Mouse (Mus musculus) ovary, postnatal 14 days (tissue): Measurements from ENCODE around the gene Inhbb.

Experiments used
- DNase-seq: peaks from one replicate; pipeline ENCODE4 v3.0.0; 2022; ENCODE audit warnings: low spot score

The Inhbb gene

GRCm38 (mm10) chr1:119419151-119420105, 2.6 kb downstream of the Inhbb start:
- DNase-seq: no peak

GRCm38 (mm10) chr1:119417991-119418390, 4.1 kb downstream of the Inhbb start:
- DNase-seq: no peak

DNA sequence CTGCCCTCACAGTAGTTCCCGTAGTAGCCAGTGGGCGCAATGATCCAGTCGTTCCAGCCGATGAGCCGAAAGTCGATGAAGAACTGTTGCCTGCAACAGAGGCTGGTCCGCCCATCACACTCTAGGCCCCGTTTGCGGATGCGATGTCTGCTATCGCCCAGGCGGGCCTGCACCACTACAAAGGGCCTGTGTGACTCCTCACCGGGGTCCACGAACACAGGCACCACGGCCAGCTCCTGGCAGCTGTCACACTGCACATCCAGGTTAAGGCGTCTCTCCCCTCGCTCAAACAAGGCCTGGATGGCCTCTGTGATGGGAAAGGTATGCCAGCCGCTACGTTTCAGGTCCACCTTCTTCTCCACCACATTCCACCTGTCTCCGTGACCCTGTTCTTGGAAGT, 4.5 kb downstream of the Inhbb start:
- no peak for DNase-seq

DNA sequence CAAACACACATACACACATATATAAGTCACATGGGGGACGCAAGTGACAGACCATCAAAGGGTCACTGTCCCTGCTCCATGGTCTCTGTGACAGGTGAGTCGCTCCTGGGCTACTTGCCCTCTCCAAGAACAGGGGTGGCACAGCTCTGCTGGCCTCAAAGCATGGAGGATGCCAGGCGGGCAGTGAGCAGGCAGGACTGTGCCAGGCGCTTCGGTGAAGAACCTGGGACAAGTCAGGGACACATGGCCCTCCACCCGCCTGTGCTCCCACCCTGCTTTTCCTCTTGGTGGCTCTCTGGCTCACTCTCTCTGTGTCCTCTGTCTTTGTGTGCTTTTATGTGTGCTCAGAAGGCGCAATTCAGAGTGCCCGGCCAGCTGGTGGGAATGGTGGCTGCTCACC, 5.4 kb downstream of the Inhbb start:
- DNase-seq: no peak

DNA sequence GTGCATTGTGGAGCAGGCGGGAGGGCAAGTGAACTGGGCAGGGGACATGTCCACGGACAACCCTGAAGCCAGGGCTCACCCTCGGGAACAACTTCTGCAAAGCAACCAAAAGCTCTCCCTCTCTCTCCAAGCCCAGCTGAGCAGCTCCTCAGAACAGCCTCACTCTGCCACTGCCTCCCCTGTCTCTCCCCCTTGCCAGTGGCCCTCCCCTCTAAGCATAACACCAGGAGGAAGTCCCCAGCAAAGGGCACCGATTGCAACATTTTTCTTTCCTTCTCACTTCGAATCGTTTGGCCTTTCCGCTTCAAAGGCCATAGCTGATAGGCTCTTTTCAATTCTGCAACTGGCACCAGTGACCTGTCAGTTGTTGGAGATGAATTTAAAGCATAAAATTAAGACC, 5.9 kb downstream of the Inhbb start:
- no peak for DNase-seq

- DNase-seq: no peak
These were observed 6.9 kb downstream of the Inhbb start for GRCm38 (mm10) chr1:119415151-119415550.

GRCm38 (mm10) chr1:119410661-119411060, 11.4 kb downstream of the Inhbb start:
- no peak for DNase-seq

GRCm38 (mm10) chr1:119409599-119410168, 12.4 kb downstream of the Inhbb start:
- no peak for DNase-seq

GRCm38 (mm10) chr1:119409106-119409505, 12.9 kb downstream of the Inhbb start:
- DNase-seq: no peak

- DNase-seq: no peak
These were observed 14.2 kb downstream of the Inhbb start for GRCm38 (mm10) chr1:119407691-119408315.

DNA sequence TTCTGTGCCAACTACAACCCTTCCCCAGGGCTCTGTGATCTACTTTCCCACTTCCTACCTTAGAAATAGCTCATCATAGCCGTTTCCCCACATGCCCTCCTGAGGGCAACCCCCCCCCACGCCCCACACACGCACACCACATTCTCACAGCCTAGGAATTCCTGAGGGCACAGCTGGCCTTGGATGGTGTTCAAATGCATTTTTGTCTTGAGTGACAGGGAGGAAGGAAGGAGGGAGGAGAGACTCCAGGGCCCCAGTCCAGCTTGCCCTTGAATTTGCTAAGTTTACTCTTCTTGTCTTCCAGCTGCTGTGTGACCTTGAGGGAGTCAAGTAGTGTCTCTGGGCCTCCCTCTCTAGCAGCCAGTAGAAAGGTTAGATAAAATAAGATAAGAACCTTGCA, 17.2 kb downstream of the Inhbb start:
- no peak for DNase-seq

DNA sequence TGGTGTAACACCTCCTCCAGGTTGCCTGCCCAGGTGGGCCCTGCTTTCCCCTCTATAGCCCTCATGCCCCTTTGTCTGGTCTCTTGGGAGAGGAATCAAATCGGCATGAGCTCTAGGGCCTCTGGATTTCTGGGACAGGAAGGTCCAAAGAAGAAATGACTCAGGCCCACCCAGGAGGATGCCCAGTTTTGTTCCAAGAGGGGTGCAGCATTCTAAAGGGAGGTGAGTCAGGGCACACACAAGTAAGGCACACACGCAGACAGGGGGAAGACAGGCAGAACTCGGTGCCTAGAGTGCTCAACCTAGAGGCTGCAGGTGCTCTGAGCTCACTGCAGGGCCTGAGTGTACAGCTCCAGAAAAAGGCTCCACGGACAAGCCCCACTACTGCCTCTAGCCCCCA, 17.7 kb downstream of the Inhbb start:
- no peak for DNase-seq

DNA sequence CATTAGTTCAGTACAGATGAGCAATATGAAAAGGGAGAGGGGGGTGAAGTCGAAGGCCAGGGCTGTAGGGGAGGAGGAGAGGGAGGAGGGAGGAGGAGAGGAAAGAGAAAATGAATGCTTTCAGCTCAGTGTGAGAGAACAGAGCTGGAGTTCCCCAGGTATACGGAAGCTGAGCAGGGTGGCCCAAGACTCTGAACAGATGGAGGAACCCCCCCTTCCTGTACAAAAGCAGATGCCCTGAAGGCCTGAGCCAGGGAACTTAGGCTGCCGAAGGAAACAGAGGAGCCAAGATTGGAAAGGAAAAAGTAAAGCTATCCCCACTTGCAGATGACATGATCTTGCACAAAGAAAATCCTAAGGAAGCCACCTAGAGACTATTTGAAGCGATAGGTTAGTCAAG, 20.8 kb downstream of the Inhbb start:
- no peak for DNase-seq

- no peak for DNase-seq
These were observed 23.4 kb downstream of the Inhbb start for GRCm38 (mm10) chr1:119398640-119399039.

- no peak for DNase-seq
These were observed 24.2 kb downstream of the Inhbb start for GRCm38 (mm10) chr1:119397839-119398238.

DNA sequence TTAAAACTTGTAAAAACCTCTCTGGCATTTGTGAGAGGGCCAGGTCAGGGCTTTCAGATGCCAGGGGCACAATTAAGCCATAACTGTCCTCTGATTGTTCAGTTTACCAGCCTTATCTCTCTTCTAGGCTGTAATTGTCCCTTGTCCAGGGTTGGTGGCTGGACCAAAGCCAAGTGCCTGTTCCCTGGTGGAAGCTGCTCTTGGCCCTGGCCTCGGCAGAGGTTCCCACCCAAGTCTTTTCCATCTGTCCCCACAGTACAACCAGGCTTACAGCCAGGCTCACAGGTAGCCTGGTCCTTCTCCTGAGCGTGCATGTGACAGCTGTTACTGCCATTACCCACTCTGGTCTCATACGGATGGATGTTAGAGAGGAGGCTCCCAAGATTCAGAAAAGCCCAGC, 30.7 kb downstream of the Inhbb start:
- no peak for DNase-seq

GRCm38 (mm10) chr1:119390676-119391075, 31.4 kb downstream of the Inhbb start:
- DNase-seq: no peak

DNA sequence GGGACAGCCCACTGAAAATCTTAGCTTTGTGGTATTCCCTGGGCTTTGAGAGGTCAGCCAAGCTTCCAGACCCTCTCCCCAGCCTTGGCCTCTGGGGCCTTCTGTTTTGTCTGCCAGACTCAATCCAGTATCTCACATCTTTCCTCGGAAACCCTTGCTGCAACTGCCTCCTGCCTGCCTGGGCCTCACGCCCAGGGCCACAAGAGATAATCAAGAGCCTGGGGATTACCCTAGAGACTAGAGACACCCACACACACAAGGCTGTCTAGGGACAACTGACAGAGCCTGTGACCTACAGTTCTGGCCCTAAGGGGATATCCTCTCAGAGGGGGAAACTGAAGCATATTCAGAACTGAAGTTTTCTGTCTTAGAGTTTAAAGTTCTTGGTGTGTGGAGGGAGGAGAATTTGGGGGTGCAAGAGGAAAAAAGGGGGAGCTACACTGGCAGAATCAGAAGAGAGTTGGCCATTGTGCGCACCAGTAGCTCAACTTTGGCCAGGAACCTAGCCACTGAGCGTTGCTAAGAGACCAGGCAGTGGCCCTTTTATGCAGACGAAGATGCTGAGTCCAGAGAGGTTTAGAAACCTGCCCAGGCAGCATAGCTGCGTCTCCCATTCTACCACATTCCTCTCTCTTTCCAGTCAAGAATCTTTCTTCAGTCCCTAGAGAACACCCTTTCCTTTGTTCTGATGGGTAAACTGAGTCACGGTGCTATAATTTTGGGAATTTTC, 32.1 kb downstream of the Inhbb start:
- DNase-seq: no peak

DNA sequence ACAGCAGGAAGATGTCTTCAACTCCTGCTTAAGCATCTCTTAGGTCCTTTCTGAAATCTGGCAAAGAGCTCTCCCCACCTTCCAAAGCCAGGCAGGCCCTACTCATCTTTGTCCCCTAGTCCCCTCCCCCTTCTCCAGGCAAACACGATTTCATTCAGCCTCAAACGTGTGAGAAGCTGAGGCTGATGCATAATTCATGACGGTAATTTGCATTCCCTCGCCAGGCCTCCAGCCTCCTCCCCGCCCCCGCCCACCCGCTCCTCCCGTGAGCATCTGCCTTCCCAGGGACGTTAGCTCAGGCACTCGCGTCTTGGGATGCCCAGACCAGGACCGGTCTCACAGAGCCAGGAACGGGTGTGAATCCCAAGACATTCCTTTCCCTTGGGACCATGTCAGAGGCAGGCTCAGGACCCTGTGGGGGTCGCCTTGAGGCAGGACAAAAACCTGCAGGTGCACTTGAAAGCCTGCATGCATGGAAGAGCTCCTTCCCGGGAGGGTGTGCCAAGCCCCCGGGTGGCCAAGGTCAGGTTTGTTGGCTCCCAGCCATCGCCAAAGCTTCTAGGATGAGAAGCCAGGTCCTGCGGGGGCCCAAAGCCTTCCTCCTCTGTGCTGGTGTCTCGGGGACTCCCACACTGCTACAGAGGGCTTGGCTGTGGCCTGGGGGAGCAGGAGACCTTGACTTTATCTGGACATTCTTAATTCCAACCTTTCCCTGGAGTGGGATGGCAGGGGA, 33.2 kb downstream of the Inhbb start:
- DNase-seq: peak; percentile 23

- DNase-seq: no peak
These were observed 35.7 kb downstream of the Inhbb start for GRCm38 (mm10) chr1:119386306-119386705.

DNA sequence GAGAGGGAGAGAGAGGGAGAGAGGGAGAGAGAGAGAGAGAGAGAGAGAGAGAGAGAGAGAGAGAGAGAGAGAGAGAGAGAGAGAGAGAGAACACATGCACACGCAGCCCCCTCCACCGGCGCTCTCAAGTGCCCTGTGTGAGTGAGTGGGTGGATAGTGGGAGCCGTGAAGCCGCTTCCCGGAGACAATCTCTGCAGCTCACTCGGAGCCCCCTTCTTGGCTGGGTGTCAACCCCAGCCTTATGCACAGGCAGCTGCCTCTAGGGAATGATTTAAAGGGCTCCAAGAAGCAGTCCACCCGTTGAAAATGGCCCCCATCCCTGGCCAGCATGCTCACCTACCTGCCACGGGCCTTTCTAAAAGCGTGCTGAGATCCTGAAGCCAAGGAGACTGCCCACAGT, 38.1 kb downstream of the Inhbb start:
- DNase-seq: no peak

DNA sequence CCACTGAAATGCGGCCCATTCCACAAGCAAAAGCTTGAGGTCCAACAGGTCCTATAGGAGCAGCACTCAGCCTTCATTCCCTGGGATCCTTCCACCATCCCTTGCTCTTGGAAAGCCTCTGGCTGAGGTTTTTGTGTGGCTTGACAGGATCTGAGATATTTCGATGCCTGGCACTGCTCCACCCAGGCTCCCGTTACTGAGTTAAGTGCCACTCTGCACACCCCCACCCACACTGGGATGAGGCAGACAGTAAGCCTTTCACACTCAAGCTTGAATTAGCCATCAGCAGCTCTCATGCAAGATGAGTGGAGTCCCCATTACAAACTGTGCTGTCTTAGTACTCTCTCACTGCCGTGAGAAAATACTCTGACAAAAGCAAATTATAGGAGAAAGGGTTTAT, 41.4 kb downstream of the Inhbb start:
- no peak for DNase-seq
